Mouse (Mus musculus) lung, postnatal 0 days (tissue): Measurements from ENCODE around the gene Slc2a1. TPM values are rescaled to one million over a fixed set of nuclear protein-coding genes. Genes with fewer than 3 reads are reported as not detected.
A peak's percentile ranks its signal among the peaks of the same experiment; 100 is the strongest.

Experiments used
- ATAC-seq: fragments of 200-750 bp; cut with Nextera tagmentation; 2 replicates; pipeline ENCODE4 v1.8.0; 2017; ENCODE audit warnings: moderate library complexity
- DNase-seq: peaks from one replicate; pipeline ENCODE4 v3.0.0-alpha.2; 2016; ENCODE audit warnings: low spot score
- H3K27ac ChIP-seq: fragments of 300-500 bp; sonication (generic); 2 replicates; pipeline ENCODE4 v1.5.1; 2014; ENCODE audit warnings: antibody characterized with exemption, mild to moderate bottlenecking, low read length, mixed read lengths
- H3K27me3 ChIP-seq: fragments of 300-500 bp; sonication (generic); replicated peaks from 2 replicates; pipeline ENCODE4 v1.6.1; 2014; ENCODE audit warnings: low read length, mixed read lengths; ENCODE audit not compliant: insufficient read depth
- H3K36me3 ChIP-seq: fragments of 300-500 bp; sonication (generic); 2 replicates; pipeline ENCODE4 v1.6.1; 2014; ENCODE audit warnings: low read length, mixed read lengths; ENCODE audit not compliant: insufficient read depth
- H3K4me1 ChIP-seq: fragments of 300-500 bp; sonication (generic); 2 replicates; pipeline ENCODE4 v1.6.1; 2014; ENCODE audit warnings: antibody characterized with exemption, low read depth, low read length, mixed read lengths; ENCODE audit not compliant: insufficient read depth
- H3K4me2 ChIP-seq: fragments of 300-500 bp; sonication (generic); replicated peaks from 2 replicates; pipeline ENCODE4 v1.6.1; 2014; ENCODE audit warnings: low read depth, mild to moderate bottlenecking, low read length, moderate library complexity, mixed read lengths
- H3K4me3 ChIP-seq: fragments of 300-500 bp; sonication (generic); 2 replicates; pipeline ENCODE4 v1.5.1; 2014; ENCODE audit warnings: low read depth, low read length
- H3K9ac ChIP-seq: fragments of 300-500 bp; sonication (generic); replicated peaks from 2 replicates; pipeline ENCODE4 v1.6.1; 2014; ENCODE audit warnings: low read depth, mild to moderate bottlenecking
- H3K9me3 ChIP-seq: fragments of 300-500 bp; sonication (generic); 2 replicates; pipeline ENCODE4 v1.6.1; 2016; ENCODE audit warnings: low read length, mixed read lengths
- CTCF ChIP-seq: IDR thresholded peaks from 2 replicates; pipeline ENCODE4 v1.5.1; 2016; ENCODE audit warnings: antibody characterized with exemption, mild to moderate bottlenecking
- EP300 ChIP-seq: IDR thresholded peaks from 2 replicates; pipeline ENCODE4 v1.6.1; 2016; ENCODE audit warnings: antibody characterized with exemption, mild to moderate bottlenecking, control low read depth
- WGBS: fragments of 180-500 bp; shearing (Covaris S2); extraction: QIAGEN DNeasy Blood & Tissue Kit; methylation state at CpG from one replicate; pipeline ENCODE4 v1.1.7; 2014; 5-methylcytosine and 5-hydroxymethylcytosine counted together
- microRNA counts: library from miRNA; unstranded; fragments of <30 nt; microRNA quantifications from one replicate; lab custom pipeline; 2015
- microRNA-seq: library from miRNA; unstranded; fragments of <30 nt; microRNA quantifications from one replicate; pipeline ENCODE4, GENCODE M21; 2016
- polyA plus RNA-seq: library from polyadenylated mRNA; unstranded; fragments of >200 nt; fragmentation: Nextera tagmentation; extraction: Ambion mirVana; gene quantifications from 2 replicates; pipeline ENCODE4 v1.2.1, GENCODE M21; 2015

Gene Slc2a1
- polyA plus RNA-seq, 1 experiment from 2014 or later: 16.7 TPM

DNA sequence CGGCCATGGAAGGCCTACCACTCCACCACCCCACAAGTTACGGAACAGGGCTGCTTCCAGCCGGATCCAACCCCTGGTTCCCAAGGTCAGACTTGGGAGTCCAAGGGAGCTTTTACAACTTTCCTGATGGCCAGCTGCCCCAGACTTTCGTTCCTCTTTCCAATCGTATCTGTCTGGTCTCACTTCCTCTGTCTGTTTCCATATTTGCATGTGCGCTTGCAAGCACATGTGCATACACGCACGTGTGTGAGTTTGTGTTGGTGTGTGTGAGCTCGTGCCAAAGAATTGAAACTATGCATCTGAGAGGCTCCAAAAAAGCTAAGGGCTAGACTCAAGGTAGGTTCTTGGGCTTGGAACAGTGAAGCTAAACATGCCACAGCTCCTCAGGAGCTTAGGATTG is 72.9 kb downstream of the Slc2a1 start:
- no peaks in the 10 kb centered on the region for H3K36me3 ChIP-seq
- no peaks in the 10 kb centered on the region for H3K9me3 ChIP-seq
- no peaks in the 10 kb centered on the region for H3K27me3 ChIP-seq
- no peak for TF ChIP-seq CTCF
- no peak for TF ChIP-seq EP300
- H3K9ac ChIP-seq: no peak overlapping the region
- H3K4me2 ChIP-seq: no peak overlapping the region
- WGBS: 71% methylated on average over 9 of the region's 9 CpGs
- no peak overlapping the region for H3K4me3 ChIP-seq
- ATAC-seq: no peak
- no peak overlapping the region for H3K27ac ChIP-seq
- DNase-seq: peak; percentile 32
- no peaks in the 10 kb centered on the region for H3K4me1 ChIP-seq

DNA sequence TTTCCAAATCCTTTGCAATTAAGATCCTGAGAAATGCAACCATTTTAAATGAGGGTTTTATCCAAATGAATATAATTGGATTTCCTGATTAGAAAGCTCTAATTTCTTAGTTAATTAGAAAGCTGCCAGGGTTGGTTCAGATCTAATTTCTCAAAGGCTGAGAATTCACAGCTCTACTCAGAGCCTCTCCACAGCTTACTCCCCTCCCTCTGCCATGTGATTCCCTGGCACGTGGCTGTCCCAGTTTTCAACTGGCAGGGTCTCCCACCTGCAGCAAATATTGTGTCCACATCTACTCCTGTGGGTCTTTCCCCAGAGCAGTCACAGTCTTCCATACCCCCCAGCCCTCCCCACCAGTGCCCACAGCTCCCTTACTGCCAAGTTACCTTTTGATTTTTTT is 75.0 kb downstream of the Slc2a1 start:
- no peak overlapping the region for H3K4me2 ChIP-seq
- H3K4me3 ChIP-seq: no peak overlapping the region
- WGBS: 27% methylated on average over 1 of the region's 1 CpGs
- H3K4me1 ChIP-seq: no peaks in the 10 kb centered on the region
- ATAC-seq (no peak), DNase-seq (no peak)
- no peaks in the 10 kb centered on the region for H3K9me3 ChIP-seq
- TF ChIP-seq EP300: no peak
- no peak overlapping the region for H3K9ac ChIP-seq
- no peaks in the 10 kb centered on the region for H3K27me3 ChIP-seq
- H3K36me3 ChIP-seq: no peaks in the 10 kb centered on the region
- no peak overlapping the region for H3K27ac ChIP-seq

DNA sequence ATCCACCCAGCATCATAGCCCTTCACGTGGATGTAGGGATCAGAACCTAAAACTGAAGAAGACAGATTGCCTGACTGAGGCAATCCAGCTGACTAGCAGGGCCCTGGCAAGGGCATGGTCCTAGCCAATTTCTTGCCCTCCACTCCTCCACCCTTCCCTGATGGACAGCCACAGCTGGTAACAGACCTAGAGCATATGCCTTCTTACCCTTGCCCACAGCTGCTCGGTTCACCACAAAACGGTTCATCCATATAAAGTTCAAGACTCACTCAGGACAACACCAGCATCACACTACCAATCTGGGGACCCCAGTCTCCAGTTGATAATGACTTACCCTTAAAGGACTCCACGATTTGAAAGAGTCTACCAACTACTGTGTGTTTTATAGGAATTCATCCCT is 77.3 kb downstream of the Slc2a1 start:
- H3K4me2 ChIP-seq: no peak overlapping the region
- H3K4me3 ChIP-seq: no peak overlapping the region
- TF ChIP-seq EP300 (no peak), CTCF (no peak)
- H3K27ac ChIP-seq: no peak overlapping the region
- WGBS: 71% methylated on average over 4 of the region's 4 CpGs
- no peaks in the 10 kb centered on the region for H3K27me3 ChIP-seq
- H3K4me1 ChIP-seq: no peaks in the 10 kb centered on the region
- H3K9me3 ChIP-seq: no peaks in the 10 kb centered on the region
- H3K9ac ChIP-seq: no peak overlapping the region
- H3K36me3 ChIP-seq: no peaks in the 10 kb centered on the region
- no peak for DNase-seq
- no peak for ATAC-seq

MicroRNAs encoded within 50 kb of the gene (microRNA counts, 519-probe panel; counts per million panel counts)
- microRNA mmu-miR-1957 (lab: Ali Mortazavi, UCI): not detected

Small RNA genes lying within 50 kb of the gene (microRNA-seq; reads per million reads assigned to microRNA genes)
- not detected for gene Mir1957a

Other genes with a start within 250 kb of the Slc2a1 start
- gene Olfr1331, start 244.1 kb upstream of the Slc2a1 start, polyA plus RNA-seq: not detected in 2 replicates
- gene Olfr1330, start 220.1 kb upstream of the Slc2a1 start, polyA plus RNA-seq: 0.05 TPM in 1 of 2 replicates, not detected in the other
- not detected in 2 replicates for gene Olfr1329, start 191.2 kb upstream of the Slc2a1 start, polyA plus RNA-seq
- not detected in 2 replicates for gene Olfr1328, start 170.1 kb upstream of the Slc2a1 start, polyA plus RNA-seq
- gene Lao1, start 147.1 kb upstream of the Slc2a1 start, polyA plus RNA-seq: 0.99 TPM in 1 of 2 replicates, not detected in the other
- 4.6 and 5.8 TPM in 2 replicates for gene Zfp691, start 65.5 kb downstream of the Slc2a1 start, polyA plus RNA-seq
- gene Ermap, start 81.3 kb downstream of the Slc2a1 start, polyA plus RNA-seq: 1.9 and 2.2 TPM in 2 replicates
- 99.9 and 101 TPM in 2 replicates for gene Svbp, start 86.6 kb downstream of the Slc2a1 start, polyA plus RNA-seq
- 0.10 and 0.18 TPM in 2 replicates for gene Tmem269, start 109.5 kb downstream of the Slc2a1 start, polyA plus RNA-seq
- 16.9 and 21.1 TPM in 2 replicates for gene AU022252, start 124.0 kb downstream of the Slc2a1 start, polyA plus RNA-seq
- gene P3h1, start 124.2 kb downstream of the Slc2a1 start, polyA plus RNA-seq: 29.4 and 32.2 TPM in 2 replicates
- not detected in 2 replicates for gene Cldn19, start 146.7 kb downstream of the Slc2a1 start, polyA plus RNA-seq
- gene Ybx1, start 185.9 kb downstream of the Slc2a1 start, polyA plus RNA-seq: 391 and 412 TPM in 2 replicates
- gene Ppih, start 211.8 kb downstream of the Slc2a1 start, polyA plus RNA-seq: 25.7 and 25.8 TPM in 2 replicates